Mouse (Mus musculus): ENCODE measurements around the gene Dmrtc1c1.
"Not testable (repeated sequence)": the region's sequence is repeated elsewhere in the genome, so short reads cannot be mapped to it uniquely, and the experiment has no call there.

The Dmrtc1c1 gene

GRCm38 (mm10) chrX:102802663-102803062 is at the start of gene Dmrtc1c1:
TSS of gene Dmrtc1c1 (plus strand) at chrX:102802963.
- DNase-seq (ENCODE audit: low spot score in 2 of 2), result not testable (repeated sequence)

- DNase-seq (ENCODE audit: low spot score in 2 of 2), result no peak
Observed at GRCm38 (mm10) chrX:102765878-102766277, 36.9 kb upstream of the Dmrtc1c1 start.

GRCm38 (mm10) chrX:102812311-102812710 is 9.5 kb downstream of the Dmrtc1c1 start:
- no peak for DNase-seq (ENCODE audit: low spot score in 2 of 2)

GRCm38 (mm10) chrX:102854516-102854915 is 51.8 kb downstream of the Dmrtc1c1 start, which contains the start of gene Dmrtc1c2:
TSS of gene Dmrtc1c2 (minus strand) at chrX:102854616.
- DNase-seq (ENCODE audit: low spot score in 2 of 2), result not testable (repeated sequence)

Measured in spleen, postnatal 10 days (tissue).